Mouse (Mus musculus) cerebellum, adult 2 months (tissue): Measurements from ENCODE around the gene Sart3.

Experiments
- CTCF ChIP-seq: fragments of 200-500 bp; IDR thresholded peaks from 2 replicates; pipeline ENCODE4 v1.5.1; 2011; ENCODE audit warnings: low read depth, mild to moderate bottlenecking, control low read depth, low read length, moderate library complexity, borderline replicate concordance; ENCODE audit not compliant: insufficient read depth
- POLR2A ChIP-seq: fragments of 200-500 bp; IDR thresholded peaks from 2 replicates; pipeline ENCODE4 v1.6.1; 2011; ENCODE audit warnings: low read length, control low read depth, borderline replicate concordance; ENCODE audit not compliant: insufficient read depth

DNA sequence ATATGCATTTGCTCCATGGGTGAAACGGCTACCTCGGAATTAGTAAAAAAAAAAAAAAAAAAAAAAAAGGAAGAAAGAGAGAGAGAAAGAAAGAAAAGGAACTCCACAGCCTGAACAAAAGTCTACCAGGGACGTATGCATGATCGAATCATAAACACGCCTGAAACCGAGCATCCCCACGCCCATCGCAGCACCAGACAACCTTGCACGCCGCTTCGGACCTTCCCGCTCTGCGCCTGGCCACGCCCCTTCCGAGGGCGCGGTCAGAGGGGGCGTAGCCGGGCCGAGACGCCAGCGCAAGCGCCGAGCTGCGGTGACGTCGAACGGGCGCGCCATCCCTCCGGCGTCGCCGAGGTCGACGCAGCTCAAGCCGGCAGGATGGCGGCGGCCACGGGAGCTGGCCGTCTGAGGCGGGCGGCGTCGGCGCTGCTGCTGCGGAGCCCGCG is at the start of gene Sart3, which contains the start of gene Iscu:
- TF ChIP-seq CTCF (no peak), POLR2A (peak; percentile 76)
